Mouse (Mus musculus) bone marrow macrophage, adult 2 months (primary cell): ENCODE measurements around the gene Lims1. TPM values are rescaled to one million over a fixed set of nuclear protein-coding genes. Genes with fewer than 3 reads are reported as not detected.

Experiments
- H3K27ac ChIP-seq: 2 replicates; pipeline ENCODE4 v1.5.1; 2012; ENCODE audit warnings: low read depth, low read length; ENCODE audit not compliant: insufficient read depth
- H3K4me1 ChIP-seq: 2 replicates; pipeline ENCODE4 v1.6.1; 2012; ENCODE audit warnings: low read length; ENCODE audit not compliant: control insufficient read depth, insufficient read depth
- H3K4me3 ChIP-seq: 2 replicates; pipeline ENCODE4 v1.5.1; 2012; ENCODE audit warnings: mild to moderate bottlenecking, low read length, moderate library complexity; ENCODE audit not compliant: insufficient read depth
- CTCF ChIP-seq: IDR thresholded peaks from 2 replicates; pipeline ENCODE4 v1.5.1; 2012; ENCODE audit warnings: low read depth, mild to moderate bottlenecking, low read length, moderate library complexity
- POLR2A ChIP-seq: IDR thresholded peaks from 2 replicates; pipeline ENCODE4 v1.6.1; 2012; ENCODE audit warnings: mild to moderate bottlenecking, low read depth, low read length, borderline replicate concordance
- polyA plus RNA-seq: library from polyadenylated mRNA; stranded (reverse); fragments of >200 nt; gene quantifications from 2 replicates; pipeline ENCODE4 v1.2.4, GENCODE M21; 2012; ENCODE audit not compliant: missing spikeins, insufficient read depth, insufficient read length

Lims1 gene
- polyA plus RNA-seq, 1 experiment, result 81.4 TPM

DNA sequence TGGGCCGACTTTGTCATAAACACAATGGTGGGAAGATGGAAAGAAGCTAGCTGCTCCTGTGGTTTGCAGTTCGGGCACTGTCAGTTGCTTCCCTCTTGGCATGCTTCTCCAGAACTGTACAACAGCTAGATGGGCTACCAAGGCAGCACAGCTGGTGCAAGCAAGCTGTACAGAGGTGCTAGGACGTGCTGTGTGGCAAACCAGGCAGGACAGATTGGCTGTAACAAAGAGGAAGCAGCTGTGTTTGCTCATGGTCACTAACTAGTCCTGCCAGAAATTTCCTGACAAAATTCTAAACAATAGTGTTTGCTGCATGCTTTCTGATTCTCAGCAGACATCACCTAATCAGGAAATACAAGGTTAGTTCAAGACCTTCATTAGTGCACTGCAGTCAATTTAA, 93.4 kb downstream of the Lims1 start:
- no peak overlapping the region for H3K27ac ChIP-seq
- no peaks in the 10 kb centered on the region for H3K4me1 ChIP-seq
- H3K4me3 ChIP-seq, result no peak overlapping the region
- TF ChIP-seq POLR2A, result no peak
- no peak for TF ChIP-seq CTCF

DNA sequence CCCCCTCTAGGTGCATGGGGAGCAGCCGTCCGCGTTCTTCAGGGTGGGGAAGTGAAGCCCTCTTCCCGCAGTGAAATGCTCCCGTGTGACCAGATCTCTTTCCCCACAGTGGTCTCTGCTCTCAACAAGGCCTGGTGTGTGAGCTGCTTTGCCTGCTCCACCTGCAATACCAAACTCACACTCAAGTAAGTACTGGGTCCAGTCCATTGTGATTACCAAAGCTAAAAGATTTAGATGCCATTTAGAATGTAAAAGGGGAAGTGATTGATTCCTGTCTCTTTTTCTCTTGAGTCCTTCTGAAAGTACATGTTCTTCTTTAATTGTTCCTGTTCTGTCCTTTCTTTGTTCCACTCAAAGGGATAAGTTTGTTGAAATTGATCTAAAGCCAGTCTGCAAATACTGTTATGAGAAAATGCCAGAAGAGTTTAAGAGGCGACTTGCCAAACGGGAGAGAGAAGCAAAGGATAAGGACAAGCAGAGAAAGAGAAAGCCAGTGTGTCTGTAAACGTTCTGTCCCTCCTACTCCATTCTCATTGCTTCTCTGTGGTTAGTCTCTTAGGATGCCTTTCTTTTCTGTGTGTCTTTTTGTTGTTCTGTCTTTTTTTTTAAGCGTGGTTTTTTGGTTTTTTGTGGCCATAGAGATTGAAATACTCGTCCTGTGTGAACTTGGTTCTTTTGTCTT, 95.2 kb downstream of the Lims1 start:
- Histone ChIP-seq H3K4me1 (no peaks in the 10 kb centered on the region), H3K4me3 (no peak overlapping the region), H3K27ac (no peak overlapping the region)
- TF ChIP-seq POLR2A, result no peak
- no peak for TF ChIP-seq CTCF

- Histone ChIP-seq H3K4me3 (no peak overlapping the region), H3K27ac (no peak overlapping the region), H3K4me1 (peaks cover 10% of the 10 kb centered on the region)
- TF ChIP-seq POLR2A (no peak), CTCF (no peak)
Observed at GRCm38 (mm10) chr10:58427930-58428329, 104.7 kb downstream of the Lims1 start.

DNA sequence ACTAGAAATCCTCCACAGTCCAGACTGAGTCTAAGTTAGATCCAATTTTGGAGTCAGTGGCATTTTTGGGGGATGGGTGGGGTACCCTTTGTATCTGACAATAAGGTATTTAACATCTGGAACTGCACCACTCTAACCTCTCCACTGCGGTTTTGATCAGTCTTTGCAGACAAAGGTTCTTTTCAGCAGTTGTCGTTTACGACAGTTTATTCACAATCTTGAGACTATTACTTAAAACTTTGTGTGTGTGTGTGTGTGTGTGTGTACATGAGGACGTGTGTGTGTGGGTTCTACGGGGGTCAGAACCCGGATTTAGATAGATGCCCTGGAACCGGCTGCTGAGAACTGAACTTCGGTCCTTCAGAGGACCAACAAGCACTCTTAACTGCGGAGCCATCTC, 122.6 kb downstream of the Lims1 start:
- Histone ChIP-seq H3K4me3 (peak overlapping the region; percentile 63), H3K4me1 (peaks cover 7% of the 10 kb centered on the region), H3K27ac (peak overlapping the region; percentile 95)
- TF ChIP-seq POLR2A, result no peak
- TF ChIP-seq CTCF, result no peak

DNA sequence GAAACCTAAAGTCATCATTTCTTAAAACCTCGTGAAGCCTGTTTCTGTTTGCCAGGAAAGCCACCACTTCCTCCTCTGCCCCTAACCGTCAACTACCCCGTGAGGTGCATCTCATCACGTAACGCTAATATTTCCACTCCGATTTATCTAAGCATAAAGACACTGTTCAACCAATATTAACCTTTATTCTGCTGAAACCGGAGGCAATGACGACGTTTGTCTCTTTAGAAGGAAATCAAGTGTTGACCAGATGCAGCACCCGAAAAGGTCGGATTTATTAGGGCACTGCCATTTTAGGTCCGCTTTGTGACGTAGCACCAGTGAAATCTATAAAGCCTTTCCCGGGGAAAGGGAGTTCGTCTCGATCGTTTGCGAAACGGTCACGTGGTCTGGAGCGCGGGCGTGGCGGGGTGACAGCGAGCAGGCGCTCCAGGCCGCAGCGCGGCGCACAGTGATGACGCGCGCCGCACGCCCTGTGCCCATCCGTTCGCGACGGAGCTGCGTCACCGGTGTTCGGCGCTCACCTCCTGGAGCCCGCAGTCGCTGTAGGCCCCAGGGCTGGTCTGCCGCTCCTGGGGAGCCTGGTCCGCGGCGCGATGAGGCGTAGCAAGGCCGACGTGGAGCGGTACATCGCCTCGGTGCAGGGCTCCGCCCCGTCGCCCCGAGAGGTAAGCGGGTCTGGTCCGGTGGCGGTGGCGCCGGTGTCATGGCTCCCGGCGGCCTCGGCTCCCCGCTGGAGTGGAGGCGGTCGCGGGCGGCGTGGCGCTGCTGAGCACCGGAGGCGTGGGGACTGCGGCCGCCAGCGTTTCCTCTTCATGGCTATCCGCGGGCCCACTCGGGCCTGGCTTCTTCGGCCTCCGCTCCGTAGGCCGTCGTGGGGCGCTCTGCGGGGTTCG, 123.4 kb downstream of the Lims1 start, which contains the start of gene Ranbp2:
Gene Ranbp2 (plus strand): TSS at position 537 of the 896 bp plus-strand sequence.
- peak within 1 kb of the TSS; percentile 90 for H3K4me3 ChIP-seq
- H3K27ac ChIP-seq, result peak within 1 kb of the TSS; percentile 95
- H3K4me1 ChIP-seq, result peaks cover 10% of the 10 kb centered on the region
- no peak for TF ChIP-seq POLR2A
- TF ChIP-seq CTCF, result no peak

- H3K4me3 ChIP-seq, result peak overlapping the region; percentile 90
- peak overlapping the region; percentile 86 for H3K27ac ChIP-seq
- H3K4me1 ChIP-seq, result peaks cover 10% of the 10 kb centered on the region
- TF ChIP-seq CTCF, result no peak
- no peak for TF ChIP-seq POLR2A
Observed at GRCm38 (mm10) chr10:58447280-58447781, 124.1 kb downstream of the Lims1 start.

- Histone ChIP-seq H3K4me1 (peaks cover 6% of the 10 kb centered on the region; the same call in 1 of the 2 replicates), H3K4me3 (no peak overlapping the region), H3K27ac (no peak overlapping the region; the same call in 1 of the 2 replicates)
- TF ChIP-seq POLR2A, result no peak
- TF ChIP-seq CTCF, result no peak
Observed at GRCm38 (mm10) chr10:58451575-58451974, 128.3 kb downstream of the Lims1 start.

- no peak overlapping the region for H3K27ac ChIP-seq
- H3K4me1 ChIP-seq, result peaks cover 6% of the 10 kb centered on the region; the same call in 1 of the 2 replicates
- no peak for TF ChIP-seq CTCF
- no peak overlapping the region for H3K4me3 ChIP-seq
Observed at GRCm38 (mm10) chr10:58452185-58452584, 128.9 kb downstream of the Lims1 start.

- TF ChIP-seq POLR2A (no peak), CTCF (no peak)
- Histone ChIP-seq H3K4me3 (no peak overlapping the region), H3K4me1 (no peaks in the 10 kb centered on the region), H3K27ac (no peak overlapping the region)
Observed at GRCm38 (mm10) chr10:58459896-58460295, 136.6 kb downstream of the Lims1 start.

Other genes with a start within 250 kb of the Lims1 start
- gene AW822073, start 98.5 kb upstream of the Lims1 start, polyA plus RNA-seq, result 0.28 TPM in 1 of 2 replicates, not detected in the other
- 0.80 TPM in 1 of 2 replicates, not detected in the other for gene Duxf3, start 90.8 kb upstream of the Lims1 start, polyA plus RNA-seq
- gene Gm4981, start 86.8 kb upstream of the Lims1 start, polyA plus RNA-seq, result not detected in 2 replicates
- gene Gcc2, start 68.0 kb upstream of the Lims1 start, polyA plus RNA-seq, result 25.0 and 33.4 TPM in 2 replicates
- gene Ranbp2, start 123.5 kb downstream of the Lims1 start, polyA plus RNA-seq, result 38.0 and 42.2 TPM in 2 replicates
- 1.1 and 1.9 TPM in 2 replicates for gene Ccdc138, start 174.5 kb downstream of the Lims1 start, polyA plus RNA-seq